Mouse (Mus musculus) cerebellum, postnatal 25 days (tissue): ENCODE data around the gene Zcchc2.

Source experiments
- DNase-seq, 2 experiments: peaks; one replicate each; pipeline ENCODE4 v3.0.0; 2021; ENCODE audit warnings: mixed read lengths in 2 of 2

The Zcchc2 gene

DNA sequence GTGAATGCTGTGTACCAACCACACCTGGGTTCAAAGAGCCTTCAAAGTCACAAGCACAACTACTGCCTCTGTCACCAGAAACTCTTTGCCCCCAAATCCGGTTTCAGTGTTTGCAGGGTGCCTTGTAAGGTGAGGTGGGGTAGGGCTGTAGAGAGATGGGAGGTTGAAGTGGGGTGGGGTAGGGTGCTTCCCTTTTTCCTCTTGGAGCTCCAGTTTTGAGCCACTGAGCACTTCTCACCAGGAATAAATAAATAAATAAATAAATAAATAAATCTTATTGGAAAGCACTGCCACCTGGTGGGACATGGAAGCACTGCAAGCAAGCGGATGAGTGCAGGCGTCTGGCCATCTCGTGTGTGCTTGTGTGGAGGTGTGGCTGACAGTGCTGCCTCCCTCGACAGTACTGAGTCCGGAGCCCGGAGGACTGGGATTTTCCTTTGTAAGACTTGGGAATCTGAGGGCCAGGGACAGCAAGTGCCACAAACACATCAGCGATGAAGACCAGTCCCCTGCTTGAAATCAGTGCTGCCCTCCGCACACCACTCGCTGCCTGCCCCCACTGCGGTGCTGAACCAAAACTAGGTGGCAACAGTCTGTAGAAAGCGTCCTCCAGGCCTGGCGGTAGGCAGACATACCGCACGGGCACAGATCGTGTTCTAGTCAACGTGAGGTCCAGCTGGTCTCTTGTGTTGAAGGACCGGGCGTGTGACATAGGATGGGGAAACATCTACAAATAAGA lies 46.8 kb downstream of the Zcchc2 start:
- peak; percentile 79 to 86 for DNase-seq

DNA sequence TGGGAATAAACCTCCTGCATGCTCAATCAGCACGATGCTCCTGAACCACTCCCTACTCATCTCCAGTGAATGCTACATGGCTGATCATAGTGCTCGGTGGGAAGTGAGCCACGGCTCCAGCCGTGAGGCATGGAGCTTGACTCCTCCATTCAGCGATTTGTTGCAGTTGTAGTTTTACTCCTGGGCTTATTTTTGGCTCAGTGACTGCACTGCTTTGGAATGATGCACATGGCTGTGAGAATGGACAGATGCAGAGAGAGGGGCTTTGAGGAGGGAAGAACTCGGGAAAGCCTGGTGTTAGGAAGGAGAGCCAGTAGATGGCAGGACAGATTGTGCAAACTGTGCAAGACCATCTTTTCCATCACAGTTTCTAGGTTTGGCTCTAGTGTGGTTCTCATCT lies 49.1 kb downstream of the Zcchc2 start:
- peak in 1 of 2 experiments; percentile 45 for DNase-seq

DNA sequence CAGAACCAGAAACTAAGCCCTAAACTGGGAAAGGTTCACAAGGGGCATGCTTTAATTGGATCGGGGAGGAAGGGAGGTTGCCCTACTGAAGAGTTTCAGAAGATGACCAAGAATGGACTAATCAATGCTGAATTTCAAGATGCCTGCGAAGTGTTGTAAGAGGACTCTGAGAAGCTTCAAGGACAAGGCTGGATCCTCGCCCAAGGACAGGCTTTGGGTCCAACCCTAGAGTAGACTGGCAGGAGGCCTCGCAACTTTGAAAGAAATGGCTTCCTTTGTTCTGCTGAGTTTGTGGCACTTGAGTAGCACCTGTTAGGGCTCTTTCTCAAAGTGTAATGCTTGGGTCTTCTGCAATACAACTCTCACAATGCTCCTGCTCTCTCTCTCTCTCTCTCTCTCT lies 50.1 kb downstream of the Zcchc2 start:
- DNase-seq, result peak in 1 of 2 experiments; percentile 14

DNA sequence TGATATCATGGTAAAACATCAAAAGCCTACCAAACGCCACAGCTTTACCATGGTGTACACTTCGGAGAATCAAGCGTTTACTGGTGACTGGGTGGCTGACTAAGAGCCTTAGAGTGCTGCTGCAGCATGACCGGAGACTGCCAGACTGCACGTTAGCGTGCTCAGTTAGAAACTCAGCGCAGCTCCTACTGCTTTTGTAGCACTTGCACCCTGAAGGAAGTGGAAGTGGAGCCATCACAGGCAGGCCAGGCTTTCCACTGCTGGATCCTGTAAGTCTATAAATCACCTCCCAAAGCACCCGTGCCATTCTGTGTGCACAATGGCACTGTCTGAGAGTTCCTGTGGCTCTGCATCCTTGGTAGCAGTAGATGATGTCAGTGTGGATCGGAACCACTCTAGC lies 52.0 kb downstream of the Zcchc2 start:
- DNase-seq, result peak; percentile 31 to 49

DNA sequence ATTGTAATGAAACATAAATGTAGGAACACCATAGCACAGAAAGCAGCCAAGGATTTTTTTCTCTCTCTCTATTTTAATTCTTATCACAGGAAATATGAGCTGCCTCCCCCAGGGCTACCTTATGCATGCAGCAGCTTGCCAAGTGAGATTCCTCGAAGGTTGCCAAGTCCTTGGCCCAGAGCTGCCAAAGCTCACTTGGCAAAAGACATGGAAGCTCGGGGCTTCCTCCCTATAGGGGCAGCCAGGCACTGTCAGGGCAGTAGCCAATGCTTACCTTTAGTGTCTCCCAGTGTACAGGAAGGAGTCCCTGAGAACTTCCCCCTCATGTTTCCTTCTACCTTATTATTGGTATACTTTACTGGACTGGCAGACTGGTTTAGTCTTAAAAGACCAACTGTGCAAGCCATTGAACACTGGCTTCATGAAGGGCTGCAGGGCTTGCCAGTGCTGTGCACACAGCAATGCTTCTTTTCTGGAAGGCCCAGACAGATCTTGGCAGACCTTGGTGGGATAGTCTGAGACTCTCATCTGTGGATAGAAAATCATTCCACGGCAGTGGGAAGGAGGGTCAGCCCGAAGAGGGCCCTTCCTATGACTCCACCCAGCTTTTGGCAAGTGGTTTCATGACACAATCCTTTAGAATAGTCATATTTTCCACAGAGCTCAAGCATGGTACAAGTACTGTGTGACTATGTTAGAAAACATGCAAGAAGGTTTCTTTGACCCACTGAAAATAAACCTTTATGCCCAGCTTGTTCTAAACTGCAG lies 53.0 kb downstream of the Zcchc2 start:
- peak; percentile 89 to 91 for DNase-seq

DNA sequence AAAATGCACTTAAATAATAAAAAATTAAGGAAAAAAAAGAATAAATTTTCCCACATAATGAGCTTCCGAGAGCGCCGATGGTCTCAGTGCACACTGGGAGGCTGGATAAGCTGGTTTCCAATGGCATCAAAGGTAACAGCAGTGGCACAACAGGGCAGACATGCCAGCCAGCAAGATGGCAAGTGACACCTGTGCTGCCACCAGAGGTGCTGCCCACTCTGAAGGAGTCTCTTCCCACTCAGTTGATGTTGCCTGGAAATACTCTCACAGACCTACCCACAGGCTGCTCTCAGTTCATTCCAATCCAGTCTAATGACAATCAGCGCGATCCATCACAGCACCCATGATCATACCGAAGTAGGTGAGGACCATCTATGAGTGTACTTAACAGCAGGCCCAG lies 58.8 kb downstream of the Zcchc2 start:
- DNase-seq, result peak in 1 of 2 experiments; percentile 2

DNA sequence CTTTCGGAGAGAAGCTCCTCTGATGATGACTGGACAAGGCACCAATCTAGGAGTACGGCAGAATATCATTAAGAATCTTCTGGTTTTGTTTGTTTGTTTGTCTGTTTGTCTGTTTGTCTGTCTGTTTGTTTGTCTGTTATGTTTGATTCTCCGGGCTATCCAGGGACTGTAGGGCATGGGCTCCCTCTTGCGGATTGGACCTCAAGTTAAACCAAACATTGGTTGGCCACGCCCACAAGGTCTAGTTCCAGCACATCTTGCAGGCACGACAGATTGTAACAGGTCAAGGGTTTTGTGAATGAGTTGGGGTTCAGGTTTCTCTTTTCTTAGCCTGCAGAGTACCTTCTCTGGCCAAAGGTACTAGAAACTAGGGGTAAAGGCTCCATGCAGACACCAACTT lies 64.8 kb downstream of the Zcchc2 start:
- DNase-seq, result no peak

DNA sequence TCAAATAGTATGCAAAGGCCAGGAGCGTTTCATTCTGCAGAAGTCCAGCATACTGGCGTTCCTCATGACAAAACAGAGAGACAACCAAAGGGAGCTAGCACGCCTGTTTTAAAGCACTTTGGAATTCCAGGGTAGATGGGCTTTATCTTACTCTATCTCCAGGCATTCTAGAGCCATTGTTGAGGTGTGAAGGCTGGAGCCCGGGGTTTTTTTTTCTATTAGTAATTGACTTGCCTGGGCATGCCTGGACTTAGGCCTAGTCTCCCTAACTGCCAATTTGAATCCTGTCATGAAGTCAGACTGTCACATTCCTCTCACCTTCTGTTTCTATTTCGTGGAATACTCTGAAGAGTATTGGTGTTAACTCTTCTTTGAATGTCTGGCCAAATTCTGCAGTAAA lies 68.1 kb downstream of the Zcchc2 start:
- no peak for DNase-seq

DNA sequence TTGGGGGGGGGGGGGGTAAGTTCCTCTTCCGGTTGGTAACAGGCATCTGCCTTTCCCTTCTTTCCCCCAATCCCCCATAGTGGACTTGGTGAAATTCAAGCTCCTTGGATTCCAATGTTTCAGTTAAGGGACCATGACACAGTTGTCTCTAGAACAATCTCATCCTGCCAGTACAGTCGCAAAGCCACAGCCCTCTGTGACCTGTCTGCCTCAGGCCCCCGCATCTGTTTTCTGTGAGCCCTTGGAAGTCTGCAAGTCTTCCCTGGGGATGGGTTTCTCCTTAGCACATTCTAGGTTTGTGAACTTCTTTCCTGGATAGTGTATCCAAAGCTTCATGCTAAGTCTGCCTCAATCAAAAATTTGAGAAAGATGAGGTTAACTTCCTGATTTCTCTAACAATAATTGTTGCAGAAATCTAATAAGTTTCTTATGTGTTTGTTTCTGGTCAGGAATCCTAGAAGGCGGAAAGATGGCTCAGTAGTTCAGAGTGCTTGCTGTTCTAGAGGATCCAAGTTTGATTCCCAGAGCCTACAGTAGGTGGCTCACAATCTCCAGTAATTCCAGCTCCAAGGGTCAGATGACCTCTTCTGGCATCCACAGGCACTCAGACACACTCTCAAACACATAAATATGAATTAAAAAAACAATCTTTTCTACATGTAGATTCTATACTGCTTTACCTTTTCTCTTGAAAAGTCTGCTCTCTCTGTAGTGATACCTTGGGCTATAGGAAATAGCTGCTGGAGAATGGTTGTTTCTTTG lies 69.5 kb downstream of the Zcchc2 start:
- no peak for DNase-seq

DNA sequence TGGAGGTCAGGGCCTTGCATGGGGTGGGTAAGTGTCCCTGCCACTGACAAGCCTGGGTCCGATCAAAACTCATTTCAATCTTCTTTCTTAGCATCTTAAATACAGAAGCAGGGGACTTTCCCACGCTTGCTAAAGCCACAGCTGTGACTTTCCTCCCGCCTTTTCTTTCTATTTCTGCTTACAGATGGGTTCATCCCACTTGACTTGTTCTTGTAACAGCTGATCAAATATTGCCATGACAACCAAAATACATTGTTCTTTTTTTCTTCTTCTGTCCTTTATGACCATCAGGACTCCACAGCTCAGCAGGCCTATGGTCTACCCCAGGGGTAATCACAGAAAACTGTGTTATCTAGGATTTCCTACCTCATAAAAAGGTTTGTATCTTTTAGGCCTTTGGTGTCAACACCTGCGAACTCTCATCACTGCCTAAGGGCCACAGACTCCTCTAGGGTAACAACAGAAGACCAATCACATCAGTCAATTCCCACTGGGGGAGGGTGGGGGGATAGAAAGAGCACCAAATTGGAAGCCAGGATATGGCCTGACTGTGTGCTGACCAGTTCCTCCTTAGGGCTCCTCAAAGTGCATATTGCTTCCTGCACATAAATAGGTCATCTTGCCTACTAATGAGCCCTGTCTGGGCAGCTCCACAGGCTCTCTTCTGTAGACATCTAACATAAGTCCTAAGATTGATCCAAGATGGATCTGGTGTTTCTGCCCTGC lies 71.1 kb downstream of the Zcchc2 start:
- no peak for DNase-seq

DNA sequence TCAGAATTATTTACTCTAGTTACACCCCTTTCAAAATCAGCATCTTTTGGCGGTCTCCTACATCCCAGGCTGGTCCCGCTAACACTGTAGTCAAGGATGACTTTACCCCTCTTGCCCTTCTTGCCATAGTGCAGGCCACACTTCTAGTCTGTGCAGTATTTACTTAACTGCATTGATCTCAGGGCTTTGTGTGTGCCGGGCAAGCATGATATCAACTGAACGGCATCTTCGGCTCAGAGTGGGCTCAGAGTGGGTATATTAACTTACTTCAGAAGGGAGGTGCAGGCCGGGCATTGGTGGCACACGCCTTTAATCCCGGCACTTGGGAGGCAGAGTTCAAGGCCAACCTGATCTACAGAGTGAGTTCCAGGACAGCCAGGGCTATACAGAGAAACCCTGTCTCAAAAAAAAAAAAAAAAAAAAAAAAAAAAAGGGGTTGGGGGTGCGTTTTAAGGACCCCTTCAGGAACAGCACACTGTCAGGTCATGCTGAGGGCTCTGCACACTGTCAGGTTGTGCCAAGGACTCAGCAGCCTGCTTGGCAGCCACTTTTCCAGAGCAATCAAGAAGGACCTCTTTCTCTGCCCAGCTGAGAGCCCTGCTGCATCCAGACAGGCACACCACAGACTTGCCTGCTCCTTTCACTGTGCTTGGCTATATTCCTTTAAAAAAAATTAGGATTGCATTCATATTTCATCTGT lies 72.8 kb downstream of the Zcchc2 start:
- DNase-seq, result peak; percentile 29 to 53

DNA sequence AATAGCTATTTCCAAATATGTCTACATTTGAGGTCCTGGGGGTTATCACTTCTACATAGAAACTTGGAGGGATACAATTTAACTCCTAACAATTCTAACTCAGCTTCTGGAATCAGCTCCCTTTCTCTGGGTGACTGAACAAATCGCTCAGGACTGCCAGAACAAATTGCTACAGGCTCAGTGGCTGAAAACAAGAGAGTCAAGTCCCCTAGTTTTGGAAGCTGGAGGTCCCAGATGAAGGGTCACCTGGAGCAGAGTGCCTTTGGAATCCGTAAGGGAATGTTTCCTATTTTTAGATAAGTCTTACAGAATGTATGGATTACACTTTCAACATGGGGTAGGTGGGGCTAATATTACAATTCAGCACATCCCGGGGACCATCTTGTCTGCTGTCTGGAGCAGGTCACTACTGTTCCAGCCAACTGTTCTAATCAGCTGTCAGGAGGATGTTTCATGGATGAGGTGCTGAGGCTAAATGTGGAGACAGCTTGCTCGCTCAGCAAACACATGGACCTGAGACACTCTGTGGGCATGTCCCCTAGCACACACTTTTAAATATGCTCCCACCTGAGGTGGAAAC lies 73.5 kb downstream of the Zcchc2 start:
- DNase-seq, result no peak

DNA sequence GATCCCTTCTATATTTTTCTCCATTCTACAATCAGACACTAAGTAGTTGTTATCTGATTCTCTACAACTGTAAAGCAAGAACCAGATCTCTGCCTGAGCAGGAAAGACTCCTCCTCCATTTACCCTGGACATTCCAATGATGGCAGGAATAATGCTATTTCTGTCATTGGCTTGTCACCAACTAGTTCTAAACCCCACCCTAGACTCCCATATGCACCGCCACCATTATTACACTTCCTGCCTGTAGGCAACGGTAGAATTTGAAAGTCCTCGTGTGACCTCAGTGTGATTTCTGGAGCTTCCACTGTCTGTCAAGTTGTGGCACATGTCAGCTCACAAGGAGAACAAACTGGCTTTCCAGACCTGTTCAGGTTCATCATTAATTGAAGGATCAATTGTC lies 74.1 kb downstream of the Zcchc2 start:
- DNase-seq, result no peak

DNA sequence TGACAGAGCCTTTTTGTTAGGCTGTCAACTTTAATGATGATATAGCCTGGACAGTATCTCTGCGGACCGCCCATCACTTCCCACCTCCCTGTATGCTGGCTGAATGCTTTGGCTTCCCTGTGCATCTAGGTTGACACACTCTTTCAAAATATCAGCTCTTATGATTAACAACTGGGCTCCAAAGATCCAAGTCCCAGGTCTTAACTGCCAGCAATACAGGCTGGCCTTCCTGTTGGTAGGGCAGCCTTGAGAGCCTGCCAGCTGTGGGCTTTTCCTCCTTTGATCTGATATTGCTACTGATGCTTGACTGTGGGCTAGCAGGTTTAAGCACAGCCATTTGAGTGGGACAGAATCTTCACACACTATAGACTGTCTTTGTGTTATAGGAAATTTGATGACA lies 74.5 kb downstream of the Zcchc2 start:
- DNase-seq, result no peak

DNA sequence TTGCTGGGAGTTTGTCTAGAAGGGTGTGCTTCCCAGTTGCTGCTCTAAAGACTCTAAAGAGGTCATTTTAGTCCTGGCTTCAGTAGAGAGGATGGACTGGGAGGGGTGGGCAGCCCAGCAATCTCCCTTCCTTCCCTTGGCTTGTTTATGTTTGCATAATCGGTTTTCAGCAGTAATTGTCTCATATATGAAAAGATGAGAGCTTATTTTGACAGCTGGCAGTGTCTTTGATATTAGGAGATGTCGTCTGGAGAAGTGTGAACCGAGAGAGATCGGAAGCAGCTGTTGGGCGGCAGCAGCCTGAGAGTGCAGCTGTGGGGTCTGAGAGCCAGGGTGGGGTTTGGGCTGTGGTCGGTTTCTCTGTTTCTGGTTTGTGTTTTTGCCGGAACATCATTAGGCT lies 75.5 kb downstream of the Zcchc2 start:
- DNase-seq, result no peak

DNA sequence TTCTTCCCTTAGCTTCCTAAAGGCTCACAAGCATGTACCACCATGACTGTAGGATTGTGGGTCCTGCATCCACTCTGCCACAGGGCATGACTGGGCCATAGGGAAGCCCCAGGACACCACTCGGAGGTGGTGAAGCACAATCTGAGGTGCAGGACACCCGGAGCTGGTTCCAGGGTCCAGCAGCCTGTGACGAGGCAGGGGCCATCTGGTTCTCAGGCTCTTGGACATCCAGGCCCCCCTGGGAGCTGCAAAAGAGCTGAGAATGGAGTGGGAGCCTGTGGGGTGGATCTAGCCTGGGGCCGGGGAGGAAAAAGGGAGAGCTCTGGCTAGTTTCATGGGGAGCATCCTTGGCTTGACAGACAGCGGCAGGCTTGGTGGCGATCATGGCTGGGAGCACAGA lies 77.1 kb downstream of the Zcchc2 start:
- no peak for DNase-seq

DNA sequence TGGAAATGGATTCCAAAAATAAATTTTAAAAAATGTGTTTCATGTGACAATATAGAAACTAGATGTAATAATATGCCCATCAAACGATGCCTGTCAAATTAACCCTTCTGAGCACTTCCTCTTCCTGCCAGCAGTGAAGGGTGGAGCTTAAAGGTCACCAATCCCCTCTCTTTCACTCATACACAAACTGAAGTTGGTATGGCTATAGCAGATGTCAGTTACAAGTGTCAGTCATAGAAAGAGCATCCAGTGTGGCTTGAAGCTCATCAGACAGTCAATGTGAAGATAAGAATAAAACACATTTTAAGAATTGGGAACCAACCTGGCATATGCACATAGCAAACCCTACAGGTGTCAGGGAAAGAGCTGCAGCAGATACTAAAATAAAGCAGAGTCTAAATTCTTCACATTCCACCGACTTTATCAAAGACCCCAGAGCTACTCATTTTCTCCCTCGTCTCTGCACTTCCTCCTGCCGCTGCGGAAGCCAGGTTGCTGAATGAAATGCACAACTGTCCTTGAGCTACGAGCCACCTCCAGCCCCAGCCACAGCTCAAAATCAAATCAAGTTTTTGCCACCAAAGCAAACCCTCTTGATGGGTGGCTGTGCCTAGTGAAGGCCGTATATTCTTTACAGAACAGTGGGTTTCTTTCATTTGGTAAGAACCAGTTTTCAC lies 79.8 kb downstream of the Zcchc2 start:
- no peak for DNase-seq

DNA sequence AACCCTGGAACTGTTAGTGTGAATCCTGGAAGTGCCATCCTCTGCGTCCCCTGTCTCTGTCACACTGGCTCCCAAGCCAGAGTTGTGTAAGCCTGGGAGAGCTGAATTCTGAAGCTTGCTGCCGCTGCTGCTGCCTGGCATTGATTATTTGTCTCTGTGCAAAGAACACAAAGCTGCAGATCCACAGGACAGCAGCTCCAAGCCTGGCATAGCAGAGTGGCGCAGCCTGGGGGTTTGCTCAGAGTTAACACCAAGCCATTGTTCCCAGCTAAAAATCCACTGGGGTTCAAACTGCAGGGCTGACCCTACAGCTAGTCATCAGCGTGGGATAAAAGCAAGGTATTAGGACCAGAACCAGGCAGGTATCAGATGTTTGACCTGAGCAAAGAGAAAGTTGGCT lies 80.6 kb downstream of the Zcchc2 start:
- DNase-seq, result no peak

DNA sequence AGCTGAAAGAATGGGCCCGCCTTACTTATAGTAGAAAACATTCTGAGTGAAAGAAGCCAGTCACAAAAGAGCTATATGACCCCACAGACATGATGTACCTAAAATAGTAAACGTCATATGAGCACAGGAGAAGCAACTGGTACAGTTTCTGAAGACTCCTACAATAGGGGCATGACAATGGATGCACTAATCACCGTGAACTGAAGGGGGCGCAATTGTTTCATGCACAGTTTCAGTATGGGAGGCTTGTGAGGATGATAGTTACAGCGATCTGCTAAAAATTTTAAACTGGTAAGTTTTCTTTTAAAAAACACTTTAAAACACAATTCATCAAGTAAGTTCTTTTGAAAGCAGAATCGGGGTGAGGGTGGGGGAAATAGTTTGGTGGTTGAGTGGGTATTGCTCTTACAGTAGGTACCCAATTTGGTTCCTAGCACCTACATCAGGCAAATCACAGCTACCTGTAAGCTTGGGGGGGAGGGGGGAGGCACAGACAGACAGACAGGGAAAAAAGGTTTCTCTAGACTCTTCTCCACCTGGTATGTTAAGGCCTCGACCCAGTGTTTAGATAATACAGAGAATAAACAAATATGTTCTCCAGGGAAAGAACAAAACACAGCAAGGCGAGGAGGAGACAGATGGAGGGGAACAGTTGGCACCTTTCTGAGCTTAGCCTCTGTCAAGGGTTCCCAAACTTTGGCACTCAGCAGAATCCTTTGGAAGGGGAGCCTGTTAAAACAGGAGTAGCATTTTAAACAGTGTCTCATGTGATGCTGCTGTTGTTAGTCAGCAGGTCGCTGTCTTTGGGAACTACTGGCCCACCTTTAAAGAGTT lies 81.2 kb downstream of the Zcchc2 start:
- peak; percentile 83 to 89 for DNase-seq

DNA sequence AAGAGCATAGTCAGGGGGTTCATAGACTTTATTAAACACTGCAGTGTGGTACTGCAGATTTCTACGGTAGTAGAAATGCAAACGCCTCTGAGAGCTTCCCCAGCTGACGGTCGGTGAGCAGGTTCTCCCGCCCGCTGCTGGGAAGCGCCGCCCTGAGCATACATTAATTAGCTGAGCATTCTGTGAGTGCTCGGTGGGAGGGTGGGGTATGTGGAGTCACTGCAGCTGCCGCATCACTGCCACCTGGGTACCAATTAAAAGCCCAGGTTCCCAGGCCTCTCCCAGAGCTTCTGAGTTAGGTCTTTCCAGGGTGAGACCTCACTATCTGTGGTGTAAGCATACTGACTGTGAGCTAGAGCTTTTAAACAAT lies 81.8 kb downstream of the Zcchc2 start:
- peak; percentile 55 to 62 for DNase-seq
